Mouse (Mus musculus): Measurements from ENCODE around the gene Gm21987.

Gene Gm21987

DNA sequence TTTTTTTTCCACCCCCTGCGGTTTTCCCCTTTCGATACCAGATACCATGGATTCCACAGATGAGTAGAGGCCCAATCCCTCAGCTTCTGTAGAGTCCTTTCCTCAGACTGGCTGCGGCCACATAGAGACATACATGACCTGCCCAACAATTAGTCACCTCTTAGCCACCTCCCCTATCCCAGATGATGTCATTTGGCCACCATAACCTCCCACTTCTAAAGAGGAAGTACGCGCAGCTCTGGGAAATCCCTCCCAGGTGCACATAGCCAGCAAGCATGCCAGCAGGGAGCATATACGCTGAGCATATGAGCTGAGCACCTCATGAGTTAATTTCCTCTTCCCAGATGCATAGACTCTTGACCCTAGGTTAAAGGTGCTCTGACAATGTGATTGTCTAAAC, 59.9 kb downstream of the Gm21987 start:
- in situ Hi-C loops (cut with MboI; ENCODE audit: low pct_unique_long_range_greater_than_20kb in 1 of 2, low sequenced_read_pairs in 2 of 2, unreplicated experiment in 1 of 2), result no loop called here

DNA sequence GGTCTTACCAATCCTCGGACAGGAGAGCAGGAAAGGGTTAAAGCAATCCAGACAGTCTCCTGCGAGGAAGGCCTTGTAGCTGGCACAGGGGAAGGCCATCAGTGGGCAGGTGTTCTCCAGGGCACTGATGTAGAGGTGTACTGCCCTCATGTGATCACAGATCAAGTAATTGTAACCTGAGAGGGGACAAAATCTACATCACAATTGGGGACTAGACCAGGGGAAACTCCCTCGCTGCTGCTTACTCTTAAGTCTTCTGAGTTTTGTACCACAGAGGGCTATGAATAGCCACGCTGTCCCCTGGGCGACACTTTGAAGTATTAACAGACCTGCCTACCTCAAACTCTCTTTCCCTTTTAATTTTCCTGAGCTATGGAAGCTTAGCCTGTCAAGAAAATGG, 60.7 kb downstream of the Gm21987 start:
- in situ Hi-C loops (cut with MboI; ENCODE audit: low pct_unique_long_range_greater_than_20kb in 1 of 2, low sequenced_read_pairs in 2 of 2, unreplicated experiment in 1 of 2), result no loop called here

DNA sequence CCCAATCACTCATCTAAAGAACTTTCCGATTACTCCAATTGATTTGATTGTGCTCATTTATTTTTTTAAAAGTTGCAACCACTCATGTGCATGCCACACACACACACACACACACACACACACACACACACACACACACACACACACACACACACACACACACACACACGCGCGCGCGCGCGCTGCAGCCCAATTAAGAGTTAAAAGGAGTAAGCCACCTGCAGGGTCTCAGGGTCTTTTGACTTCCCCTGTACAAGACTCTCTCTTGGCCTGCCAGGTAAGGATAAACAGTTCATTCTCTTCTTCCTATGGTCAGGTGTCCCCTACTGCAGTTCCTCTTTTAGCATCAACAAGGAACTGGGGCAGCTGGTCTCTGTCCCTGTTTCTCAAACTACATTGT, 61.6 kb downstream of the Gm21987 start:
- in situ Hi-C loops (cut with MboI; ENCODE audit: low pct_unique_long_range_greater_than_20kb in 1 of 2, low sequenced_read_pairs in 2 of 2, unreplicated experiment in 1 of 2), result no loop called here

All from mouse embryonic stem cell (cell line).